Mouse (Mus musculus) frontal cortex, postnatal 14 days (tissue): ENCODE results near the gene Kif9.

Experiments used
- DNase-seq, 2 experiments: peaks; one replicate each; pipeline ENCODE4 v3.0.0; 2022; ENCODE audit warnings: low spot score in 2 of 2

Kif9 gene

GRCm38 (mm10) chr9:110529002-110529737, 52.4 kb downstream of the Kif9 start:
- no peak for DNase-seq

- DNase-seq, result no peak
Observed at GRCm38 (mm10) chr9:110530650-110531049, 53.9 kb downstream of the Kif9 start.

- DNase-seq, result no peak
Observed at GRCm38 (mm10) chr9:110531151-110531791, 54.5 kb downstream of the Kif9 start.

- DNase-seq, result peak; percentile 89 to 90
Observed at GRCm38 (mm10) chr9:110531914-110532489, 55.2 kb downstream of the Kif9 start.

GRCm38 (mm10) chr9:110532538-110533291, 56.0 kb downstream of the Kif9 start, which contains the start of gene Setd2:
Gene Setd2 (plus strand): TSS chr9:110532597.
- DNase-seq, result peak; percentile 54 to 59

GRCm38 (mm10) chr9:110533645-110534044, 56.9 kb downstream of the Kif9 start:
- no peak for DNase-seq

- no peak for DNase-seq
Observed at GRCm38 (mm10) chr9:110535114-110535513, 58.4 kb downstream of the Kif9 start.

GRCm38 (mm10) chr9:110536636-110537035, 59.9 kb downstream of the Kif9 start:
- DNase-seq, result no peak

- no peak for DNase-seq
Observed at GRCm38 (mm10) chr9:110538511-110538910, 61.8 kb downstream of the Kif9 start.

- DNase-seq, result no peak
Observed at GRCm38 (mm10) chr9:110541988-110542387, 65.2 kb downstream of the Kif9 start.

GRCm38 (mm10) chr9:110548261-110548660, 71.5 kb downstream of the Kif9 start:
- DNase-seq, result no peak

GRCm38 (mm10) chr9:110568309-110568708, 91.6 kb downstream of the Kif9 start:
- DNase-seq, result no peak
